Mouse (Mus musculus): ENCODE results near the gene Sema5a.

Sema5a gene

GRCm38 (mm10) chr15:32434274-32434673 lies 189.7 kb downstream of the Sema5a start:
- DNase-seq (ENCODE audit: extremely low spot score, low spot score), result no peak

GRCm38 (mm10) chr15:32437654-32438053 lies 193.0 kb downstream of the Sema5a start:
- peak; percentile 72 for DNase-seq (ENCODE audit: extremely low spot score, low spot score)

GRCm38 (mm10) chr15:32442745-32443144 lies 198.1 kb downstream of the Sema5a start:
- no peak for DNase-seq (ENCODE audit: extremely low spot score, low spot score)

GRCm38 (mm10) chr15:32447558-32448349 lies 203.1 kb downstream of the Sema5a start:
- peak; percentile 37 for DNase-seq (ENCODE audit: extremely low spot score, low spot score)

GRCm38 (mm10) chr15:32459046-32459445 lies 214.4 kb downstream of the Sema5a start:
- DNase-seq (ENCODE audit: extremely low spot score, low spot score), result no peak

- no peak for DNase-seq (ENCODE audit: extremely low spot score, low spot score)
Observed at GRCm38 (mm10) chr15:32460238-32460637, 215.6 kb downstream of the Sema5a start.

GRCm38 (mm10) chr15:32471480-32472050 lies 227.0 kb downstream of the Sema5a start:
- DNase-seq (ENCODE audit: extremely low spot score, low spot score), result peak; percentile 17

- DNase-seq (ENCODE audit: extremely low spot score, low spot score), result no peak
Observed at GRCm38 (mm10) chr15:32480747-32481146, 236.1 kb downstream of the Sema5a start.

GRCm38 (mm10) chr15:32485064-32485964 lies 240.7 kb downstream of the Sema5a start:
- no peak for DNase-seq (ENCODE audit: extremely low spot score, low spot score)

GRCm38 (mm10) chr15:32487968-32488367 lies 243.4 kb downstream of the Sema5a start:
- no peak for DNase-seq (ENCODE audit: extremely low spot score, low spot score)

- no peak for DNase-seq (ENCODE audit: extremely low spot score, low spot score)
Observed at GRCm38 (mm10) chr15:32494219-32494618, 249.6 kb downstream of the Sema5a start.

- no peak for DNase-seq (ENCODE audit: extremely low spot score, low spot score)
Observed at GRCm38 (mm10) chr15:32494899-32495298, 250.3 kb downstream of the Sema5a start.

- no peak for DNase-seq (ENCODE audit: extremely low spot score, low spot score)
Observed at GRCm38 (mm10) chr15:32496880-32497279, 252.3 kb downstream of the Sema5a start.

GRCm38 (mm10) chr15:32505941-32506340 lies 261.3 kb downstream of the Sema5a start:
- no peak for DNase-seq (ENCODE audit: extremely low spot score, low spot score)

GRCm38 (mm10) chr15:32508282-32508681 lies 263.7 kb downstream of the Sema5a start:
- DNase-seq (ENCODE audit: extremely low spot score, low spot score), result no peak

GRCm38 (mm10) chr15:32514877-32515276 lies 270.3 kb downstream of the Sema5a start:
- DNase-seq (ENCODE audit: extremely low spot score, low spot score), result no peak

GRCm38 (mm10) chr15:32517954-32518353 lies 273.3 kb downstream of the Sema5a start:
- no peak for DNase-seq (ENCODE audit: extremely low spot score, low spot score)

- no peak for DNase-seq (ENCODE audit: extremely low spot score, low spot score)
Observed at GRCm38 (mm10) chr15:32532539-32532938, 287.9 kb downstream of the Sema5a start.

GRCm38 (mm10) chr15:32533541-32534080 lies 289.0 kb downstream of the Sema5a start:
- no peak for DNase-seq (ENCODE audit: extremely low spot score, low spot score)

- DNase-seq (ENCODE audit: extremely low spot score, low spot score), result no peak
Observed at GRCm38 (mm10) chr15:32536755-32537503, 292.3 kb downstream of the Sema5a start.

- no peak for DNase-seq (ENCODE audit: extremely low spot score, low spot score)
Observed at GRCm38 (mm10) chr15:32537504-32537792, 292.8 kb downstream of the Sema5a start.

All from neural tube, embryonic 10.5 days (tissue).